Mouse (Mus musculus) ES-E14 (cell line): ENCODE data around the gene Sdhb.

Experiments used
- CHD2 ChIP-seq: IDR thresholded peaks from 2 replicates; pipeline ENCODE4 v1.6.1; 2014; ENCODE audit warnings: mild to moderate bottlenecking, low read depth, low read length, inconsistent platforms
- HCFC1 ChIP-seq: IDR thresholded peaks from 2 replicates; pipeline ENCODE4 v1.6.1; 2012; ENCODE audit warnings: low read length, inconsistent platforms, borderline replicate concordance; ENCODE audit not compliant: insufficient read depth
- MAFK ChIP-seq: IDR thresholded peaks from 2 replicates; pipeline ENCODE4 v1.6.1; 2014; ENCODE audit warnings: mild to moderate bottlenecking, low read depth, low read length, inconsistent platforms; ENCODE audit not compliant: insufficient read depth
- ZC3H11A ChIP-seq: IDR thresholded peaks from 2 replicates; pipeline ENCODE4 v1.6.1; 2012; ENCODE audit warnings: low read depth, mild to moderate bottlenecking, inconsistent platforms, low read length, borderline replicate concordance
- ZNF384 ChIP-seq: IDR thresholded peaks from 2 replicates; pipeline ENCODE4 v1.6.1; 2012; ENCODE audit warnings: low read depth, low read length, inconsistent platforms

GRCm38 (mm10) chr4:141020811-141021613 lies 60.0 kb downstream of the Sdhb start:
- TF ChIP-seq MAFK (no peak), ZNF384 (no peak), HCFC1 (no peak), ZC3H11A (no peak), CHD2 (no peak)
